ENCODE assay signal across 27 mouse cellular contexts in the genomic region with DNA sequence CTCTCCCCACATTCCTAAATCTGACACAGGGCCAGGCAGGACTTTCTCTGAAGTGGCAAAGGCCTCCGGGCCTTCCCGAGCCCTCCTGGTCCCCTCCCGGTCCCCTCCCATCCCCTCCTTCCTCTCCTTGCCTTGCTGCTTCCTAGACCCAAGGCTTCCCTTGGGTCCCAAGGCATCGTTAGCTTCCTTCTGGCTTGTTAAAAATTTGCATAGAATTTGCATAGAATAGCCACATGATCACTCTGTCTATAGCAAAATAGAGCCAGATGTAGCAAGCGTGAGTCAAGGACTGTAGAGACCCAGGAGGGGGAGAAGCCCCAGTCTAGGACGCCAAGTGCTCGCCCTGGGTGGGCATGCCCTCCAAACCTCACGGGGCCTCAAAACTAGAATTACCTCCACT. TPM values are rescaled to one million over a fixed set of nuclear protein-coding genes. Genes with fewer than 3 reads are reported as not detected.
A peak's percentile ranks its signal among the peaks of the same experiment; 100 is the strongest.
DNase-seq lines count a peak whose midpoint lies in the region; ATAC-seq and TF ChIP-seq lines count a peak whose summit lies in the region.
"Had no signal": no experiment of that assay in that cellular context is flagged by ENCODE, and none has a peak within 500 bp of the region (broad histone marks: within the 10 kb centered on the region; RNA-seq: fewer than 3 reads in every experiment).

No protein-coding gene starts in this region.

- H3K9me3 ChIP-seq in forebrain, postnatal 0 days (ENCODE audit: low read length), result no peaks in the 10 kb centered on the region
- no peaks in the 10 kb centered on the region for H3K9me3 ChIP-seq in forebrain, embryonic 11.5 days (ENCODE audit: control insufficient read depth, low read length)
- H3K9me3 ChIP-seq in neural tube, embryonic 12.5 days, result no peaks in the 10 kb centered on the region
- no peaks in the 10 kb centered on the region for H3K9me3 ChIP-seq in midbrain, embryonic 15.5 days
- H3K9me3 ChIP-seq in neural tube, embryonic 15.5 days (replicated peaks), result no peaks in the 10 kb centered on the region
- H3K9me3 ChIP-seq: embryonic facial prominence, embryonic 10.5 days; embryonic facial prominence, embryonic 15.5 days; limb, embryonic 12.5 days; liver, embryonic 15.5 days had no signal

- H3K27ac ChIP-seq in forebrain, postnatal 0 days (ENCODE audit: low read depth, low read length), result no peak overlapping the region
- H3K27ac ChIP-seq in forebrain, embryonic 11.5 days (ENCODE audit: low read depth, low read length), result no peak overlapping the region
- H3K27ac ChIP-seq in neural tube, embryonic 12.5 days, result no peak overlapping the region
- peak overlapping the region; percentile 29 for H3K27ac ChIP-seq in midbrain, embryonic 15.5 days
- peak overlapping the region; percentile 66 for H3K27ac ChIP-seq in neural tube, embryonic 15.5 days (replicated peaks)
- H3K27ac ChIP-seq: embryonic facial prominence, embryonic 10.5 days; embryonic facial prominence, embryonic 15.5 days; layer of hippocampus, adult 2 months; left cerebral cortex, adult 2 months; limb, embryonic 12.5 days; liver, embryonic 15.5 days; stomach, postnatal 0 days had no signal

- H3K36me3 ChIP-seq in forebrain, postnatal 0 days (ENCODE audit: insufficient read depth), result no peaks in the 10 kb centered on the region
- no peaks in the 10 kb centered on the region for H3K36me3 ChIP-seq in forebrain, embryonic 11.5 days (ENCODE audit: control insufficient read depth, insufficient read depth, low read length)
- H3K36me3 ChIP-seq in neural tube, embryonic 12.5 days, result no peaks in the 10 kb centered on the region
- H3K36me3 ChIP-seq in midbrain, embryonic 15.5 days (replicated peaks), result no peaks in the 10 kb centered on the region
- H3K36me3 ChIP-seq in neural tube, embryonic 15.5 days, result no peaks in the 10 kb centered on the region
- H3K36me3 ChIP-seq: embryonic facial prominence, embryonic 10.5 days; embryonic facial prominence, embryonic 15.5 days; limb, embryonic 12.5 days; liver, embryonic 15.5 days had no signal

- H3K9ac ChIP-seq in forebrain, postnatal 0 days, result no peak overlapping the region
- no peak overlapping the region for H3K9ac ChIP-seq in forebrain, embryonic 11.5 days (ENCODE audit: low read length)
- H3K9ac ChIP-seq in neural tube, embryonic 12.5 days, result no peak overlapping the region
- no peak overlapping the region for H3K9ac ChIP-seq in midbrain, embryonic 15.5 days
- no peak overlapping the region for H3K9ac ChIP-seq in neural tube, embryonic 15.5 days (replicated peaks)
- H3K9ac ChIP-seq: embryonic facial prominence, embryonic 15.5 days; limb, embryonic 12.5 days; liver, embryonic 15.5 days; lung, embryonic 14.5 days had no signal

- no peak for DNase-seq in forebrain, postnatal 0 days
- DNase-seq in forebrain, embryonic 11.5 days (ENCODE audit: low spot score), result no peak
- no peak for DNase-seq in neural tube, embryonic 10.5 days (ENCODE audit: extremely low spot score, low spot score)
- no peak for DNase-seq in yolk sac, embryonic 10.5 days (ENCODE audit: low spot score)
- DNase-seq in heart, adult 18-20 months, result no peak
- DNase-seq: cerebellum, adult 11-12 months; cerebellum, postnatal 10 days; heart, adult 11 months; kidney, adult 11 months; right cerebral cortex, adult 18-20 months had no signal

- WGBS in forebrain, postnatal 0 days, result 56% methylated on average over 8 of the region's 8 CpGs
- WGBS in forebrain, embryonic 11.5 days, result 74% methylated on average over 8 of the region's 8 CpGs
- WGBS in neural tube, embryonic 12.5 days, result 69% methylated on average over 8 of the region's 8 CpGs
- 47% methylated on average over 8 of the region's 8 CpGs for WGBS in midbrain, embryonic 15.5 days
- 42% methylated on average over 8 of the region's 8 CpGs for WGBS in neural tube, embryonic 15.5 days

- H3K4me1 ChIP-seq in forebrain, postnatal 0 days (ENCODE audit: insufficient read depth), result no peaks in the 10 kb centered on the region
- H3K4me1 ChIP-seq in forebrain, embryonic 11.5 days (replicated peaks; ENCODE audit: control insufficient read depth, insufficient read depth, low read length), result no peaks in the 10 kb centered on the region
- H3K4me1 ChIP-seq in neural tube, embryonic 12.5 days, result peaks cover 11% of the 10 kb centered on the region
- peaks cover 16% of the 10 kb centered on the region for H3K4me1 ChIP-seq in midbrain, embryonic 15.5 days
- peaks cover 29% of the 10 kb centered on the region for H3K4me1 ChIP-seq in neural tube, embryonic 15.5 days
- H3K4me1 ChIP-seq: limb, embryonic 12.5 days; liver, embryonic 15.5 days had no signal

- ATAC-seq in forebrain, postnatal 0 days, result peak; percentile 45; the same call in 1 of the 2 replicates
- no peak for ATAC-seq in forebrain, embryonic 11.5 days (replicated peaks; ENCODE audit: low FRiP score)
- peak; percentile 29; the same call in 1 of the 2 replicates for ATAC-seq in neural tube, embryonic 12.5 days (ENCODE audit: low FRiP score, low read depth)
- ATAC-seq in midbrain, embryonic 15.5 days (replicated peaks), result peak; percentile 55; the same call in 1 of the 2 replicates
- ATAC-seq in neural tube, embryonic 15.5 days (ENCODE audit: low FRiP score), result peak; percentile 39
- ATAC-seq: forebrain, embryonic 16.5 days; inflammation-experienced regulatory T-cells, adult 6 months had no signal

- H3K27me3 ChIP-seq in forebrain, postnatal 0 days (ENCODE audit: insufficient read depth, low read length), result no peaks in the 10 kb centered on the region
- no peaks in the 10 kb centered on the region for H3K27me3 ChIP-seq in forebrain, embryonic 11.5 days (ENCODE audit: control insufficient read depth, insufficient read depth, low read length)
- H3K27me3 ChIP-seq in neural tube, embryonic 12.5 days (replicated peaks), result no peaks in the 10 kb centered on the region
- no peaks in the 10 kb centered on the region for H3K27me3 ChIP-seq in midbrain, embryonic 15.5 days (replicated peaks)
- 0 out of 2 replicates have a peak, but pooled peaks cover 3% of the 10 kb centered on the region for H3K27me3 ChIP-seq in neural tube, embryonic 15.5 days (replicated peaks)
- H3K27me3 ChIP-seq: embryonic facial prominence, embryonic 15.5 days had no signal

- no peak overlapping the region for H3K4me2 ChIP-seq in forebrain, postnatal 0 days (ENCODE audit: low read depth)
- no peak overlapping the region for H3K4me2 ChIP-seq in forebrain, embryonic 11.5 days (ENCODE audit: low read depth, low read length, severe bottlenecking)
- H3K4me2 ChIP-seq in neural tube, embryonic 12.5 days (replicated peaks), result no peak overlapping the region
- no peak overlapping the region for H3K4me2 ChIP-seq in midbrain, embryonic 15.5 days
- H3K4me2 ChIP-seq in neural tube, embryonic 15.5 days, result no peak overlapping the region
- H3K4me2 ChIP-seq: embryonic facial prominence, embryonic 15.5 days; heart, embryonic 11.5 days; limb, embryonic 12.5 days; liver, embryonic 15.5 days; lung, embryonic 14.5 days had no signal

- TF ChIP-seq CTCF in forebrain, postnatal 0 days (IDR thresholded peaks at IDR 0.05; ENCODE audit: low read depth), result no peak

- no peak overlapping the region for H3K4me3 ChIP-seq in forebrain, postnatal 0 days (ENCODE audit: low read depth, low read length)
- H3K4me3 ChIP-seq in forebrain, embryonic 11.5 days (ENCODE audit: low read depth, low read length), result no peak overlapping the region
- H3K4me3 ChIP-seq in neural tube, embryonic 12.5 days, result no peak overlapping the region
- no peak overlapping the region for H3K4me3 ChIP-seq in midbrain, embryonic 15.5 days
- H3K4me3 ChIP-seq in neural tube, embryonic 15.5 days (replicated peaks), result no peak overlapping the region
- H3K4me3 ChIP-seq: embryonic facial prominence, embryonic 10.5 days; embryonic facial prominence, embryonic 15.5 days; layer of hippocampus, adult 2 months; left cerebral cortex, adult 2 months; limb, embryonic 12.5 days; liver, embryonic 15.5 days; myocyte had no signal

RNA-seq across cellular contexts. Expression of a gene that starts 55.3 kb away (rescaled TPM):
- 13.1 and 14.5 TPM in 2 replicates for total RNA-seq in forebrain, postnatal 0 days (2014; rRNA removed)
- 3.2 and 5.5 TPM in 2 replicates for polyA plus RNA-seq in forebrain, postnatal 0 days (2015; fragmentation: Nextera tagmentation; extraction: Ambion mirVana)
- polyA plus RNA-seq in forebrain, embryonic 11.5 days (2014; fragmentation: Nextera tagmentation; extraction: Ambion mirVana), result 0.99 and 1.3 TPM in 2 replicates
- polyA plus RNA-seq in neural tube, embryonic 12.5 days (2016; fragmentation: Nextera tagmentation; extraction: Ambion mirVana), result 2.7 and 3.4 TPM in 2 replicates
- 10.7 and 10.9 TPM in 2 replicates for polyA plus RNA-seq in midbrain, embryonic 15.5 days (2015; fragmentation: Nextera tagmentation; extraction: Ambion mirVana)
- polyA plus RNA-seq in neural tube, embryonic 15.5 days (2015; fragmentation: Nextera tagmentation; extraction: Ambion mirVana), result 9.7 and 10.1 TPM in 2 replicates
- under 1 TPM; 0.15 to 0.18 TPM for total RNA-seq in heart, adult 18-20 months (2021)
- total RNA-seq: gastrocnemius, postnatal 14 days; liver, adult 2 months had no signal
- polyA plus RNA-seq: liver, adult 2 months; myocyte had no signal

Comparison
In these comparisons a context has a peak if more than half of its experiments do, and no peak if none do; other contexts are left out.
1. H3K27ac ChIP-seq: peak in midbrain, embryonic 15.5 days (single experiment) and neural tube, embryonic 15.5 days (single experiment); none in forebrain, postnatal 0 days (single experiment), forebrain, embryonic 11.5 days (single experiment) and neural tube, embryonic 12.5 days (single experiment).